Mouse (Mus musculus): ENCODE measurements around the gene Rfng.

DNA sequence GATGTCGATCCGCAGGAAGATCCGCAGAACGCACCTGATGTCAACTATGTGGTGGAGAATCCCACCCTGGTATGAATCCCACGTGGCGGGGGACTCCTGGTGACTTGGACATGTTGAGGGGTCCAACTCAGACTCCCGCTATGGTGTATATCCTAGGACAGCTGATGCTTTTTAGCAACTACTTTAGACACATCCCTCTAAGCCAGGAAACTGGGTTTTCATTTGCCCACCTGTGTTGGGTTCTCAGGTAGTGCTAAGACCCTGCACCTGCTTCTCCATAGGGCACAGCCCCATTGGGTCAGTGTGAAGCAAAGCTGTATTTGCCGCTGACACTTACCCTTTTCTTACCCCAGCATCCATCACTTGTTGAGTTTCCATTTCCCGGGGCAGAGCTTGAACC is 1.1 kb upstream of the Rfng start:
- TF ChIP-seq POLR2A (IDR thresholded peaks at IDR 0.05; ENCODE audit: insufficient read depth, low read depth, low read length), result no peak
- no peak for TF ChIP-seq CTCF (IDR thresholded peaks at IDR 0.05; ENCODE audit: insufficient read depth, low read depth, low read length)
